Mouse (Mus musculus): ENCODE data around the gene Nabp2.

Gene Nabp2

GRCm38 (mm10) chr10:128382482-128382881 is 28.8 kb downstream of the Nabp2 start:
- no peak for DNase-seq

- DNase-seq: no peak
These were observed 30.7 kb downstream of the Nabp2 start for GRCm38 (mm10) chr10:128380565-128380964.

GRCm38 (mm10) chr10:128379260-128379659 is 32.0 kb downstream of the Nabp2 start:
- DNase-seq: no peak

- no peak for DNase-seq
These were observed 32.8 kb downstream of the Nabp2 start for GRCm38 (mm10) chr10:128378462-128378861.

- DNase-seq: no peak
These were observed 33.3 kb downstream of the Nabp2 start for GRCm38 (mm10) chr10:128377940-128378448.

- DNase-seq: no peak
These were observed 33.9 kb downstream of the Nabp2 start for GRCm38 (mm10) chr10:128377222-128377939.

GRCm38 (mm10) chr10:128376455-128377211 is 34.7 kb downstream of the Nabp2 start, which contains the start of gene Ankrd52:
Ankrd52 (plus strand) TSS chr10:128377115.
- peak; percentile 78 to 92 for DNase-seq

GRCm38 (mm10) chr10:128376099-128376454 is 35.2 kb downstream of the Nabp2 start:
- no peak for DNase-seq

GRCm38 (mm10) chr10:128374393-128374792 is 36.9 kb downstream of the Nabp2 start:
- DNase-seq: no peak

- DNase-seq: no peak
These were observed 38.1 kb downstream of the Nabp2 start for GRCm38 (mm10) chr10:128372989-128373748.

GRCm38 (mm10) chr10:128372142-128372541 is 39.1 kb downstream of the Nabp2 start:
- DNase-seq: no peak

- DNase-seq: no peak
These were observed 40.7 kb downstream of the Nabp2 start for GRCm38 (mm10) chr10:128370601-128371000.

GRCm38 (mm10) chr10:128370021-128370420 is 41.3 kb downstream of the Nabp2 start:
- no peak for DNase-seq

GRCm38 (mm10) chr10:128369599-128369998 is 41.7 kb downstream of the Nabp2 start:
- DNase-seq: no peak

- DNase-seq: no peak
These were observed 42.1 kb downstream of the Nabp2 start for GRCm38 (mm10) chr10:128369218-128369543.

- peak; percentile 85 to 88 for DNase-seq
These were observed 42.7 kb downstream of the Nabp2 start, which contains the start of gene Coq10a for GRCm38 (mm10) chr10:128368402-128369217. Coq10a (minus strand) TSS chr10:128368997.

GRCm38 (mm10) chr10:128367899-128368401 is 43.3 kb downstream of the Nabp2 start:
- no peak for DNase-seq

- DNase-seq: no peak
These were observed 48.7 kb downstream of the Nabp2 start for GRCm38 (mm10) chr10:128362568-128362967.

GRCm38 (mm10) chr10:128361836-128362235 is 49.5 kb downstream of the Nabp2 start:
- DNase-seq: no peak

- no peak for DNase-seq
These were observed 52.1 kb downstream of the Nabp2 start for GRCm38 (mm10) chr10:128359226-128359625.

- DNase-seq: peak in 1 of 2 experiments; percentile 49
These were observed 52.5 kb downstream of the Nabp2 start for GRCm38 (mm10) chr10:128358796-128359195.
